Mouse (Mus musculus) MEL (cell line): Measurements from ENCODE around the gene Tor1a. TPM values are rescaled to one million over a fixed set of nuclear protein-coding genes. Genes with fewer than 3 reads are reported as not detected.

Experiments
- DNase-seq: peaks from one replicate; pipeline ENCODE4 v3.0.0; 2011; ENCODE audit warnings: low read depth, low spot score
- H3K27ac ChIP-seq: 2 replicates; pipeline ENCODE4 v1.5.1; 2012; ENCODE audit warnings: low read depth, mild to moderate bottlenecking, control low read depth, low read length, moderate library complexity; ENCODE audit not compliant: control insufficient read depth
- H3K27me3 ChIP-seq, 2 experiments: fragments of 150-350 bp in 1 of 2; sonication (generic) in 1 of 2; 2 replicates each; pipeline ENCODE4 v1.6.1; 2012; ENCODE audit warnings: low read length in 2 of 2, mild to moderate bottlenecking in 2 of 2, improper control_type of control experiment in 1 of 2, moderate library complexity in 1 of 2; ENCODE audit not compliant: insufficient read depth in 2 of 2, control insufficient read depth in 1 of 2
- H3K36me3 ChIP-seq, 2 experiments: 2 replicates each; pipeline ENCODE4 v1.6.1; 2012 to 2014; ENCODE audit warnings: low read length in 2 of 2, improper control_type of control experiment in 1 of 2, inconsistent platforms in 1 of 2, mild to moderate bottlenecking in 1 of 2; ENCODE audit not compliant: insufficient read depth in 2 of 2, control insufficient read depth in 1 of 2
- H3K4me1 ChIP-seq, 2 experiments: fragments of 150-350 bp in 1 of 2; sonication (generic) in 1 of 2; 2 replicates each; pipeline ENCODE4 v1.6.1; 2012; ENCODE audit warnings: low read length in 2 of 2, improper control_type of control experiment in 1 of 2, mild to moderate bottlenecking in 1 of 2; ENCODE audit not compliant: insufficient read depth in 2 of 2, control insufficient read depth in 1 of 2
- H3K4me3 ChIP-seq, 2 experiments: fragments of 150-350 bp in 1 of 2; sonication (generic) in 1 of 2; 2 replicates each; pipeline ENCODE4 v1.5.1; 2012; ENCODE audit warnings: low read depth in 2 of 2, low read length in 2 of 2, mild to moderate bottlenecking in 2 of 2, moderate library complexity in 2 of 2, control low read depth in 1 of 2, improper control_type of control experiment in 1 of 2; ENCODE audit not compliant: control insufficient read depth in 1 of 2, insufficient read depth in 1 of 2
- H3K79me2 ChIP-seq: 2 replicates; pipeline ENCODE4 v1.6.1; 2012; ENCODE audit warnings: mild to moderate bottlenecking, low read length, moderate library complexity; ENCODE audit not compliant: control insufficient read depth, poor library complexity, insufficient read depth
- H3K9ac ChIP-seq: 2 replicates; pipeline ENCODE4 v1.6.1; 2012; ENCODE audit warnings: low read depth, mild to moderate bottlenecking, control low read depth, low read length, moderate library complexity; ENCODE audit not compliant: control insufficient read depth, poor library complexity, severe bottlenecking
- H3K9me3 ChIP-seq: fragments of 150-350 bp; sonication (generic); replicated peaks from 2 replicates; pipeline ENCODE4 v1.6.1; 2012; ENCODE audit warnings: mild to moderate bottlenecking, low read length, improper control_type of control experiment, moderate library complexity; ENCODE audit not compliant: insufficient read depth
- CHD1 ChIP-seq: IDR thresholded peaks from 2 replicates; pipeline ENCODE4 v1.6.1; 2012; ENCODE audit warnings: low read depth, mild to moderate bottlenecking, inconsistent platforms, low read length, improper control_type of control experiment
- CTCF ChIP-seq, 3 experiments: IDR thresholded peaks in 2 of 3; conservative IDR thresholded peaks in 1 of 3; 2 replicates each; pipeline ENCODE4 v1.5.1; 2011 to 2012; ENCODE audit warnings: low read length in 3 of 3, low read depth in 2 of 3, mild to moderate bottlenecking in 2 of 3, improper control_type of control experiment in 1 of 3, inconsistent platforms in 1 of 3, mixed read lengths in 1 of 3, moderate library complexity in 1 of 3; ENCODE audit not compliant: control insufficient read depth in 1 of 3, insufficient read depth in 1 of 3, poor library complexity in 1 of 3, severe bottlenecking in 1 of 3
- E2F4 ChIP-seq: IDR thresholded peaks from 2 replicates; pipeline ENCODE4 v1.6.1; 2011; ENCODE audit warnings: low read depth, low read length, improper control_type of control experiment, borderline replicate concordance
- ETS1 ChIP-seq: IDR thresholded peaks from 2 replicates; pipeline ENCODE4 v1.6.1; 2012; ENCODE audit warnings: low read depth, mild to moderate bottlenecking, inconsistent platforms, low read length, improper control_type of control experiment, moderate library complexity
- GATA1 ChIP-seq: IDR thresholded peaks from 2 replicates; pipeline ENCODE4 v1.6.1; 2011; ENCODE audit warnings: low read depth, low read length, improper control_type of control experiment
- HCFC1 ChIP-seq: IDR thresholded peaks from 2 replicates; pipeline ENCODE4 v1.6.1; 2012; ENCODE audit warnings: low read depth, mild to moderate bottlenecking, inconsistent platforms, low read length, improper control_type of control experiment, moderate library complexity
- KAT2A ChIP-seq: conservative IDR thresholded peaks from 2 replicates; pipeline ENCODE4 v1.6.1; 2012; ENCODE audit warnings: low read depth, low read length, improper control_type of control experiment, inconsistent platforms
- MAFK ChIP-seq: IDR thresholded peaks from 2 replicates; pipeline ENCODE4 v1.6.1; 2011; ENCODE audit warnings: low read depth, mild to moderate bottlenecking, low read length, improper control_type of control experiment, borderline replicate concordance
- MAZ ChIP-seq: IDR thresholded peaks from 2 replicates; pipeline ENCODE4 v1.6.1; 2012; ENCODE audit warnings: low read depth, mild to moderate bottlenecking, inconsistent platforms, low read length, improper control_type of control experiment
- MEF2A ChIP-seq: IDR thresholded peaks from 2 replicates; pipeline ENCODE4 v1.6.1; 2014; ENCODE audit warnings: low read depth, mild to moderate bottlenecking, inconsistent platforms, low read length, improper control_type of control experiment; ENCODE audit not compliant: poor library complexity, insufficient replicate concordance, severe bottlenecking; ENCODE audit errors: extremely low read depth
- MXI1 ChIP-seq: IDR thresholded peaks from 2 replicates; pipeline ENCODE4 v1.6.1; 2011; ENCODE audit warnings: mild to moderate bottlenecking, low read depth, low read length, improper control_type of control experiment
- NRF1 ChIP-seq: IDR thresholded peaks from 2 replicates; pipeline ENCODE4 v1.6.1; 2014; ENCODE audit warnings: low read depth, mild to moderate bottlenecking, inconsistent platforms, low read length, improper control_type of control experiment, moderate library complexity; ENCODE audit not compliant: poor library complexity, insufficient read depth, severe bottlenecking
- POLR2A ChIP-seq, 2 experiments: IDR thresholded peaks; 2 replicates each; pipeline ENCODE4 v1.6.1; 2011 to 2012; ENCODE audit warnings: low read length in 2 of 2, mild to moderate bottlenecking in 2 of 2, control low read depth in 1 of 2, improper control_type of control experiment in 1 of 2, low read depth in 1 of 2, moderate library complexity in 1 of 2; ENCODE audit not compliant: control insufficient read depth in 1 of 2, insufficient read depth in 1 of 2, poor library complexity in 1 of 2
- POLR2AphosphoS2 ChIP-seq: IDR thresholded peaks from 2 replicates; pipeline ENCODE4 v1.6.1; 2011; ENCODE audit warnings: low read length, improper control_type of control experiment
- RAD21 ChIP-seq: IDR thresholded peaks from 2 replicates; pipeline ENCODE4 v1.6.1; 2011; ENCODE audit warnings: mild to moderate bottlenecking, low read depth, low read length, improper control_type of control experiment
- RCOR1 ChIP-seq: IDR thresholded peaks from 2 replicates; pipeline ENCODE4 v1.6.1; 2012; ENCODE audit warnings: low read depth, mild to moderate bottlenecking, inconsistent platforms, low read length, improper control_type of control experiment
- SIN3A ChIP-seq: IDR thresholded peaks from 2 replicates; pipeline ENCODE4 v1.6.1; 2012; ENCODE audit warnings: low read length, improper control_type of control experiment, inconsistent platforms
- TAL1 ChIP-seq: IDR thresholded peaks from 2 replicates; pipeline ENCODE4 v1.6.1; 2012; ENCODE audit warnings: mild to moderate bottlenecking, inconsistent platforms, low read length, moderate library complexity, mixed read lengths
- TCF12 ChIP-seq: IDR thresholded peaks from 2 replicates; pipeline ENCODE4 v1.6.1; 2014; ENCODE audit warnings: low read depth, mild to moderate bottlenecking, inconsistent platforms, low read length, improper control_type of control experiment, moderate library complexity
- UBTF ChIP-seq: IDR thresholded peaks from 2 replicates; pipeline ENCODE4 v1.6.1; 2012; ENCODE audit warnings: low read depth, mild to moderate bottlenecking, inconsistent platforms, low read length, improper control_type of control experiment, moderate library complexity, borderline replicate concordance; ENCODE audit not compliant: insufficient read depth
- USF1 ChIP-seq: IDR thresholded peaks from 2 replicates; pipeline ENCODE4 v1.6.1; 2014; ENCODE audit warnings: low read depth, mild to moderate bottlenecking, inconsistent platforms, low read length, improper control_type of control experiment, moderate library complexity
- polyA plus RNA-seq, 2 experiments: library from polyadenylated mRNA; stranded (reverse) in 1 of 2; unstranded in 1 of 2; fragments of >175 nt in 1 of 2; fragments of >200 nt in 1 of 2; gene quantifications; 2 replicates each; pipeline versions ENCODE4 v1.2.1 to v1.2.4; 2012; ENCODE audit warnings: low replicate concordance in 2 of 2, low read depth in 1 of 2; ENCODE audit not compliant: insufficient read length in 2 of 2, insufficient read depth in 1 of 2, missing spikeins in 1 of 2
- total RNA-seq: library from RNA; depleted of rRNA; stranded (reverse); fragments of 300-350 nt; gene quantifications from 2 replicates; pipeline ENCODE4 v1.2.3, GENCODE M21; 2012

Gene Tor1a
- total and polyA plus RNA-seq, 3 experiments: 55.6 to 60.1 TPM; not detected in 1

DNA sequence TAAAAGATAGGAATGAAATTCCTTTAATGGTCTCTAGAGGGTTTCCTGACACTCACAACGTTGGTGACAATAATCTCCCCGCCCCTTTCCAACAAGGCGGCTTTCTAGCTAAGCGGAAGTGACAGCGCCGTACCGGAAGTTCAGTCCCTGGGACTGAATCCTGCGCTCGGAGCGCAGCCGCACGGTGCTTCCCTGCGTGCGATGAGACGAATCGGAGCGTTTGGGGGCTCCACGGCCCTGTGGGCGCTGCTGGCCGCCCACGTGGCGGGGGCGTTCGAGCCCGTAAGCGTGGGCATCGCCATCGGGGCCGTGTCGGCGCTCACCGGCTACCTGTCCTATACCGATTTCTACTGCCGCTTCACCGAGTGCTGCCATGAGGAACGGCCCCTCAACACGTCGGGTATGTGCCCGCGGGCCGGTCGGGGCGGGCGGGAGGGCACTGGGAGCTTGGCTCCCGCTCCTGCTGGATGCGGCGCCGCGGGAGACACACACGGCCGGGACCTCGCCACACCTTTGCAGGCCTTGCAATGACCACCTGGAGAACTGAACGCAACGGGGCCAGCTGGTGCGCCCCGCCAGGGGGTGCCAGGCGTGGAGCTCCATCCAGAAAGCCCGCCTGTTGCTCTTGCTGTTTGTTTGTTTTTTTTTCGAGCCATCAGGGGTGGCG is 14.8 kb downstream of the Tor1a start, which contains the start of gene Tor1b (continued):
- TF ChIP-seq ETS1 (no peak; the same call in 1 of the 2 replicates), SIN3A (peak; percentile 90; the same call in 1 of the 2 replicates), NRF1 (peak; percentile 74), MXI1 (peak; percentile 91), POLR2AphosphoS2 (peak; percentile 98), POLR2A (IDR thresholded peaks at IDR 0.05; ENCODE audit: control insufficient read depth in 1 of 2, insufficient read depth in 1 of 2, low read depth in 1 of 2, low read length in 2 of 2, poor library complexity in 1 of 2) (peak; percentile 99), CHD1 (no peak), MEF2A (no peak), KAT2A (no peak; the same call in 1 of the 2 replicates), E2F4 (0 out of 2 replicates have a peak, but pooled peaks have one; percentile 8)

DNA sequence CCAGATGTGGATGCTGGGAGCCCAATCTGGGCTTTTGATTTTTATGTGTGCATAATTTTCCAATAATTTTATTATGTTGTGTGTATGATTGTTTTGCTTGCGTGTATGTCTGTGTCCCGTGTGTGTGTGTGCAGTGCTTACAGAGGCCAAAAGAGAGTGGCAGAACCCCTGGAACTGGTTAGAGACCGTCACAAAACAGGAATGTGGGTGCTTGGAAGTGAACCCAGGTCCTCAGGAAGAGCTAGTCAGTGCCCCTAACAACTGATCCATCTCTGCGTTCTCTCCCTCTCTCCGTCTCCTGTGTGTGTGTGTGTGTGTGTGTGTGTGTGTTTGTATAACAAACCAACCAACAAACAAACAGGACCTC is 15.3 kb downstream of the Tor1a start:
- H3K27me3 ChIP-seq: peaks cover 0 to 4% of the 10 kb centered on the region in 2 experiments; a peak in 3 of 4 replicates
- no peak for DNase-seq
- H3K36me3 ChIP-seq: peaks cover 6 to 8% of the 10 kb centered on the region in 2 experiments; a peak in 2 of 4 replicates
- H3K9ac ChIP-seq: peak overlapping the region; percentile 67
- H3K9me3 ChIP-seq: no peaks in the 10 kb centered on the region
- H3K27ac ChIP-seq: peak overlapping the region; percentile 62
- H3K4me1 ChIP-seq: peaks cover 4 to 14% of the 10 kb centered on the region in 2 experiments; a peak in 2 of 4 replicates
- H3K4me3 ChIP-seq: peak overlapping the region; percentile 45 to 84
- peaks cover 41% of the 10 kb centered on the region for H3K79me2 ChIP-seq
- no peak for TF ChIP-seq USF1
- no peak for TF ChIP-seq NRF1
- no peak for TF ChIP-seq MEF2A
- TF ChIP-seq POLR2A (IDR thresholded peaks at IDR 0.05; ENCODE audit: control insufficient read depth in 1 of 2, insufficient read depth in 1 of 2, low read depth in 1 of 2, low read length in 2 of 2, poor library complexity in 1 of 2): no peak
- no peak for TF ChIP-seq HCFC1
- TF ChIP-seq RCOR1: no peak
- TF ChIP-seq UBTF: no peak
- TF ChIP-seq CTCF (IDR thresholded peaks at IDR 0.05 in 2 of 3, conservative IDR thresholded peaks at IDR 0.05 in 1 of 3; ENCODE audit: control insufficient read depth in 1 of 3, insufficient read depth in 1 of 3, low read depth in 2 of 3, low read length in 3 of 3, poor library complexity in 1 of 3, severe bottlenecking in 1 of 3): no peak
- no peak for TF ChIP-seq TAL1
- TF ChIP-seq TCF12: no peak
- no peak for TF ChIP-seq MAZ
- TF ChIP-seq GATA1: no peak
- no peak for TF ChIP-seq MAFK
- no peak for TF ChIP-seq SIN3A
- no peak for TF ChIP-seq RAD21
- no peak for TF ChIP-seq KAT2A
- TF ChIP-seq MXI1: no peak
- TF ChIP-seq, all 39 proteins: peak for 0
